Mouse (Mus musculus) brain, adult 2 months (tissue): Measurements from ENCODE around the gene Rhobtb1.
A peak's percentile ranks its signal among the peaks of the same experiment; 100 is the strongest.

ENCODE experiments used
- DNase-seq: peaks from one replicate; pipeline ENCODE4 v3.0.0; 2011; ENCODE audit warnings: low read depth, low spot score

The Rhobtb1 gene

DNA sequence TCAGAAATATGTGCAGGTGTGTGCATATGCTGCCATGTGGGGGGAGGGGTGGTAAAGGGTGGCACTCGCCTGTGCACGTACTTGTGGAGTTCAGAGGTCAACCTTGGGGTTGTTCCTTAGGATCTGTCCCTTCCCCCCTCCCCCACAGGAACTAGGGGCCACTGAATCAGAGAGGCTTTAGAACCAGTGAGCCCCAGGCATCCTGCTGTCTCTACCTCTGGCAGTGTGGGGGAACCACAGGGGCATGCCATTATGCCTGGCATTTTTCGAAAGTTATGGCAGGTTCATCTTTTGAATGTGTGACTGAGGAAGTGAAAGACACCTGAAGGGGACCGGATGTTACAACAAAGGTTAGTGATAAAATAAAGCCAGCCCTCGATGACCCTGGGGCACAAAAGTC, 59.4 kb downstream of the Rhobtb1 start:
- DNase-seq: no peak

DNA sequence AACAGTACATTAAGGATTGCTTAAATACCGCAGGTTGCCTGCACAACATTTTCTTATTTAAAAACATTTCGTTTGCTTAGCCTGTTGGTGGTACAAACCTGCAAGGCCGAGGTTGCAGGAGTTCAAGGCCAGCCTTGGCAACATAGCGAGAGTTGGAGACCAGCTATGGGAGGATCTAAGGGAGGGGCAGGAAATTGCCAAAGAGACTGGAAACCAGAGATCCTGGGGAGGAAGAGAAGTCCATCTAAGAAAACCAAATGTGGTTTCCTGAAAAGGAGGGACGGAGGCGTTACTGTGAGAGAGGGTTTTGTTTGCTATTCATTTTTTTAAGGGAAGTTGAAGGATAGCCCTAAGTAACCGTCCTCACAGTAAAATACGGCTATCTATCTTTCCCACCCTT, 60.3 kb downstream of the Rhobtb1 start:
- DNase-seq: peak; percentile 20

DNA sequence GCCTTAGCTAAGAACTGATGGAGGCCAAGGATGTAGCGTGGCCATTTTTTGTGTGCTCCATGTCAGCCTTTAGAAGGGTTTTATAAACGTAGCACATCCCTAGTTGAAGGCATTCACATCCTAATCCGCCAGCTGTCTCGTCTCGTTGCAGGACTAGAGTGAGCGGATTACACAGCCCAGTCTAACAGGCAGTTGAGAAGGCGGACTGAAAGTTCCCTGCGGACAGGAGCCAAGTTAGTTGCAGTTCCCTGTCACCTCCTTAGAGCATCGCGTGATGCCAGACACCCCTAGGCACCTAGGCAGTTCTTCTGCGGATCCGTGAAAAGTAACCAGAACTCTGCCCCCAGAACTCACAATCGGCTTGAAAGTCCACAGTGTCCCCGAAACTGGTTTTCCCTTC, 60.7 kb downstream of the Rhobtb1 start:
- peak; percentile 43 for DNase-seq

GRCm38 (mm10) chr10:69212542-69213440, 61.6 kb downstream of the Rhobtb1 start, which contains the start of gene A930033H14Rik:
Gene A930033H14Rik, minus strand, starts transcription at chr10:69213098.
- peak; percentile 86 for DNase-seq

DNA sequence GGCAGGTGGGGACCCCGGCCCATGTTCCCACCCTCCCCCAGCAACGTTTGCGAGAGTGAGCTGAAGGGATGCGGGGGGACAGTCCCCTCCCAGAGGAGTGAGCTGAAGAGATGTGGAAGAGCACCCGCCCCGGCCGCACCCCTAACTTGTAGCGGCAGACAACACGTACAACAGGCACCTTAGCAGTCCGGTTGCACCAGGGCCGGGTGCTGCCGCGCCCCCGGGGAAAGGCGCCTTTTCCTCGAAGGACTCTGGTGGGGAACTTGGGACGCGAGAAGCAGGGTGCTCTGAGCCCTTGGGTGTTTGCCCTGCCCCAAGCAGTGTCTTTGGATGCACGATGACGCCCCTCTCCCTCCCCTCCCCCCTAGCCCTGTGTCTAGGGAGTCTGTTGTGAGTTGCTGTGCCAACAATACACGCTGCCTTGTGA, 62.2 kb downstream of the Rhobtb1 start:
- no peak for DNase-seq

GRCm38 (mm10) chr10:69213986-69214385, 62.8 kb downstream of the Rhobtb1 start:
- peak; percentile 42 for DNase-seq

DNA sequence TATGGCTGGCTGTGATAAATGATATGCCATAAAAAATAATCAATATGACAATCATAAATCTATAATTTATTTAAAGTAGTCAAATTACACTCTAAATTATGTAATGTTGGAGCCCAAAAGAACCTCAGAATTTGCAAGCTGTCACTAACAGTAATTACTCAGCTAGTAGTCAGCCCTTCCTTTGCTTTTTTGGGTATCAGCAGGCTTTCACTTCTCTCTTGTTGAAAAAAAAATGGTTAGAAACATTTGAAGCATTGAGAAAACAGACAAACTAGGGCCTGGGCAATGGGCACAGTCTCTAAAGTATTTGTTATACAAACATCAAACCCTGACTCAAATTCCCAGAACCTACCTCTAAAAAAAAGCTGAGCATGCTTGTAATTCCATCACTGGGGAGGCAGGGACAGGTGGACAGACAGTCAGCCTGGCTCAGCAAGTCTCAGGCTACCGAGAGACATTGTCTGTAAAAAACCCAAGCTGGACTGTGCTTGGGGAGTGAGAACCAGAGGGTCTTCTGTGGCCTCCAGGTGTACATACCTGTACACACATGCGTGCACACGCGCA, 66.0 kb downstream of the Rhobtb1 start:
- no peak for DNase-seq

DNA sequence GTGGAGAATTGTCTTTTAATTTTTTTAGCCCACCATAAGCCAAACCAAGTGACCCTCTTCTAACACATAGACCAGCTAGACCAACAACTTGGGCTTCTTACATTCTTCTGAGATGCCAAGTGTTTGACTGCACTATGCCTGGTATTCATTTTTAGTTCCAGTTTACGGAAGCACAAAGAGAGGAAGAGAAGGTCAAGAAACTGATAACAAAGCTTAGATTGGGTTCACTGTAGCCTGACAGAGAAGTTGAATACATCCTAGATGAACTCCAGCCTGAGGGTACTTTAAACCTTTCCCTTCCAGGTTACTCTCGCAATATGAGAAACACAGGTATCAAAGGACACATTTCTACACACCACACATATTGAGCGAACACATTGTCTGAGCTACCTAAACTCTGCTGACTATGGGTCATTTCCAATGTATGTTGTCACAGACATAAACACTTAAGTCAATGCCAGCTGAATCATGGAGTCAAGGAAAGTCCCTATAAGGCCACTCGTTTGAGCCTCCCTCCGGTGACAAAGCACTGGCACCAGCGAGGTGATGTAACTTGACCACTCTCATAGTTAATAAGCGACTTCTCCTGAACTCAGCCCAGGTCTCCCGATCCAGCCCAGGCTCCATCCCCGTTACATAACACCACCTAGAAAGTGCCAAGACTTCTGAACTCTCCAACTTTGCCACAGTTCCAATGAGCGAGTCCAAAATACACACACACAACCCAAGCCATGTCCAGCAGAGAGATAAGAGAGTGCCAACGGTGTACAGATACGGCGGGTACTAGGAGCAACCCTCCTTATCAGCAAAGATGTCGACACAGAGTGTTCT, 67.4 kb downstream of the Rhobtb1 start:
- no peak for DNase-seq

- no peak for DNase-seq
Measured at GRCm38 (mm10) chr10:69219289-69219626, 68.0 kb downstream of the Rhobtb1 start.

GRCm38 (mm10) chr10:69220296-69220695, 69.1 kb downstream of the Rhobtb1 start:
- DNase-seq: no peak

DNA sequence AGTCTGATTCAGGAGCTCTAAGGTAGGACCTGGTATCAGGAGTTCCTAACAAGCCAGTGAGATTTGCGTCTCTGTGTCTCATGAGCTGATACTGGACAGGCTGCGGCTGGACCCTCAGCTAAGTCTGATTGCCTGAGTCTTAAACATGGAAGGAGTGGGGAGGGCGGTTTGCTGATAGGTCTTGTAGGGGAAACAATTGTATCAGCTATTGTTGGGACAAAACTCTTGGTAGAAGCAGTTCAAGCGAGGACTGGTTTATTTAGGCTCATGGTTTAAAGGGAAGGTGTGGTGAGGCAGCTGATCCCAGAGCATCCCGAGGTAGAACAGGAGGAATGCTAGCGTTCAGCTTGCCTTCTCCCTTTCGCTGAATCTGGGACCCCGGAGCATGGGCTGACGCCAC, 69.9 kb downstream of the Rhobtb1 start:
- no peak for DNase-seq

DNA sequence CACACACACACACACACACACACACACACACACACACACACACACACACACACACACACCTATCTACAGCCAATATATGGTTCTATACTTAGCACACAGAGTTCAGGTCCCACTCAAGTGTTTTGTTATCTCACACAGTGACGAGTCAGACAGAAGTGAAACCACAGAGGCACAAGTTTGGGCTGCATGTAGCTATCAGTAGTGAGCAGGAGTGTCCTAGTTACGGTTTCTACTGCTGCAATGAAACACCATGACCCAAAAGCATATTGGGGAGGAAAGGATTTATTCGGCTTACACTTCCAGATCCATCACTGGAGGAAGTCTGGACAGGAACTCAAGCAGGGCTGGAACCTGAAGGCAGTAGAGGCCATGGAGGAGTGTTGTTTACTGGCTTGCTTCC, 70.7 kb downstream of the Rhobtb1 start:
- DNase-seq: no peak

DNA sequence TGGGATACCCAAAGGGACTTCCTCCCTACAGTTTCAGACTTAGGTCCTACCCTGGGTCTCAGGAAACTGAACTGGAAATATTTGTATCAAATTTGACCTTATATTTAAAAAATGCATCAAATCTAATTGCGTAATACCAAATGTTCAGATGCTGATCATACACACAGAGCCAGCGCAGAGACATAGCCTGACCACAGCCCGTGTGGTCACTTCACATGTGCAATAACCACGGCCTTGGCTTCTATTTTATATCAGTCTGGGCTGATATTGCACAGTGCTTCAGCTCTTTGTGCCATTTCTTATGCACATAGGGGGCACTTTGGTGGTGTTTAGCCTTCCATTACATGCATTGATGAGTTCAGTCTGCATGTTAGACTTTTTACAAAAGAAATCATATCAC, 72.0 kb downstream of the Rhobtb1 start:
- DNase-seq: no peak

DNA sequence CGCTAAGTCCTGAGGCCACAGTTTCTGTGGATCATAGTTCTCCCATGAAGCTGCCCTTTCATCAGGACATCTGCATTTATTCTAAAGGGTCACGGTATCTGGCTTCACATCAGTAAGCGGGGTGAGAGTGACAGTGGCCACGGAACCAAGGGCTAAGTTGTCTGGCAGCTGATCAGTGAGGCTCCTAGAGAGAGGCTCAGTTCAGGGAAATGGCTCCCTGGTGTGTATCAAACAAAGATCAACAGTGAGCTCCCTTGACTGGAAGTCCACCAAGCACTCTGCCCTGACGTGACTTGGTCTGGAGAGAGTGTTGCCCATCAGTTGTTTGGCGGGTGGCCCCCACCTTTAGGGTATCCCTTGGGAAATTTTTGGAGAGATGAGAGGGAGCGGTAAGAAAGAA, 73.0 kb downstream of the Rhobtb1 start:
- no peak for DNase-seq

DNA sequence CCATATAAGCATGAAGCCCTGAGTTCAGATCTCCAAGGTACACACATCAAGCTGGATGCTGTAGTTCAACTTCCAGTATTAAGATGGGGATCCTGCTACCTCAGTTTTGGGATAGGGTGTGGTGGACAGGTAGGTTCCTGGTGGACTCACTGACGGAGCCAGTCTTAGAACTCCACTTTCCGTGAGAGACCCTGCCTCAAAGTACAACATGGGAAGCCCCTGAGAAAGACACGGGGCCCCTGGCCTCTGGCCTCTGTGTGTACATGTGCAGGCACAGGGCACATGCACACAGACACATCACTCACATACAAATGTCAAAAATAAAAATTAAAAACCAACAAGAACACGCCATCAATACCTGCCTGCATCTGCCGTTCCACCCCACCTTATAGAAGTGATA, 74.2 kb downstream of the Rhobtb1 start:
- no peak for DNase-seq

DNA sequence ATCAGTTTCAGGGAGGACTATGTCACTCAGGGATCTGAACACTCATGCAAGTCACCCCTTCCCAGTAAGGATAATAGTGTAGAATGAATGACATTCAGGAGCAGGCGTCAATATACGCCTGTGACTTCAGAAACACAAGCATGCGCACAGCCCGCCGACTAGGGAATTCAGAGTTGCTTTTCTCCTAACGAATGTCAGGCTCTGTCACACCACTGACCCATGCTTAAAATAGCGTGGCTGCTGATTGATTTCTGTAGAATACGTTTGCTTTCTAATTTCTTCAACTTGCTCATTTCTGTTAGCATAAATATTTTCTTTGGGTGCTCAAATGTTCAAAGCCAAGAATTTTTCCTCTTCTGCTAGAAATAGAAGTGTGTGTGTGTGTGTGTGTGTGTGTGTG, 74.7 kb downstream of the Rhobtb1 start:
- no peak for DNase-seq

GRCm38 (mm10) chr10:69237185-69237584, 86.0 kb downstream of the Rhobtb1 start:
- no peak for DNase-seq

- no peak for DNase-seq
Measured at GRCm38 (mm10) chr10:69237781-69238180, 86.5 kb downstream of the Rhobtb1 start.

GRCm38 (mm10) chr10:69238311-69238710, 87.1 kb downstream of the Rhobtb1 start:
- peak; percentile 60 for DNase-seq

DNA sequence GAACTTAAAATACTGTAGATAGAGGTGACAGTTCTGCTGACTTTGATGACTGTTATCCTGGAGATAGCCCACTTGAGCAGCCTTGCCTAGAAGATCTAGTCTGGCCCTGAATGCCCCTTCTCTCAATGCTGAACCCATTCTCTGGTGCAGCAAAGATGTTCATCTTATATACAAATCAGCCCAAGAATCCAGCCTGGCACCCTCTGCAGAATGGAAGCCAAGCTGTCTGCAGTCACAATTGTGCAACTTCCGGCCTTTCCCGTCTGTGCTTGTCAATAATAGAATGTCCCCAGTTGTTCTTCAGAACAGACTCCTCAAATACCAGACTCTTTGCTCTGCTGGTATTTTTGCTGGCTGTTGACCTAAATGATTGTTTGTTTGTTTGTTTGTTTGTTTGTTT, 89.3 kb downstream of the Rhobtb1 start:
- peak; percentile 24 for DNase-seq

DNA sequence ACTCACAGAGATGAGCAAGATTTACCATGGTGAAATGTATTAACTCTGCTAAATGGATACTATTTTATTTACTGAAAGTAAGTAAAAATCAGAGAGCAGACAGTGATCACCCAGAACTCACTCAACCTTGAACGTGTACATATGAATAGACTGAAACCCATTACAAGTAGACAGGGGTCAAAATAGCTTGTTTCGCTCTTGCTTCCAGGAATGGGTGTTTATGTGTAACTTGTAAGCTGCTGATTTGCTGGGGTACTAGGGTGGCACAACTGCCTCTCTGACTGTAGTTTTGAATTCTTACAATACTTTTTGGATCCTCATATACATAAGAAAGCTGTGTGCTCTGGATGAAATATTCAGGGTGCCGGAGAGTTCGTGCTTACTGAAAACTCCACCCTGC, 93.9 kb downstream of the Rhobtb1 start:
- DNase-seq: no peak

DNA sequence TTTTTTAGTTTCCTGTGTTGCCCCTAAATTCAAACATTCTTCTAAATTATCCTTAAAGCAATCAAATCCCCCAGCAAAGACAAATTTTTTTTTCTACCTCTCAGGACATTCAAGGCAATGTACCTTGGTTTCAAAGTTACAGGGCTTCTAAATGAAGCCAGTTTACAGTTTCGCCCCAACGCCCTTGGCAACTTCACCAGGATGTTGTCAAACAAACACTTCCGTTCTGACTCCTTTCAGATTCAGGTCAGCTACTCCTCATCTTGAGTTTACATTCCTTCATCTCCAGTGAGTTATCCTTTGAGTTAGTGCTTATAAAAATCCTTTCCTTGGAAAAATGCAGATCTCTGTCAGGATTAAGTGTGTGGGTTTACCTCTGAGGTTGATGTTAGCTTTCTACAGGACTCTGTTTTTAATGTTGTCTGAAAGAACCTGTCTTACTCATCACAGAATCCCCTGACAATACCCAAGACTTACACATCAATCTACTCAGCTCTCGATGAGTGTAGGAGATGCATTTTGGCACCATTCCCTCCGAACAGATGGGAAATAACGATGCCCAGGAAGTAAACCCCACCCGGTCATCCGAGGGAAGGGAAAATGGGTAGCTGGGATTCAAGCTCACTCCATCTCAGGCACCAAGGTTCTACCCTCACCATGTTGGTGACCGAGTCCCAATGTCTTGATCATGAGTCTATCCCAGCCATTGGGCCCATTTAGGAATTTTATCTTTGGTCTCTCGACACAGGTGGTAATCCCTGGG, 94.9 kb downstream of the Rhobtb1 start:
- no peak for DNase-seq
